Mouse (Mus musculus): ENCODE results near the gene Aadacl3. TPM values are rescaled to one million over a fixed set of nuclear protein-coding genes. Genes with fewer than 3 reads are reported as not detected.

Gene Aadacl3
- polyA plus RNA-seq, 1 experiment from 2014 or later: not detected

- no peak within 1 kb of the TSS for H3K4me3 ChIP-seq (replicated peaks; ENCODE audit: low read depth, low read length)
- H3K27me3 ChIP-seq (ENCODE audit: control insufficient read depth, insufficient read depth, low read length): no peaks in the 10 kb centered on the region
- ATAC-seq (ENCODE audit: low FRiP score, low TSS enrichment): no peak
- H3K9ac ChIP-seq (replicated peaks; ENCODE audit: low read length): no peak within 1 kb of the TSS
- H3K9me3 ChIP-seq (ENCODE audit: control insufficient read depth, low read length): peaks cover 31% of the 10 kb centered on the region
- no peak within 1 kb of the TSS for H3K4me2 ChIP-seq (ENCODE audit: low read length)
- no peaks in the 10 kb centered on the region for H3K4me1 ChIP-seq (ENCODE audit: control insufficient read depth, insufficient read depth, low read length)
- no peaks in the 10 kb centered on the region for H3K36me3 ChIP-seq (ENCODE audit: control insufficient read depth, insufficient read depth, low read length)
- H3K27ac ChIP-seq (replicated peaks; ENCODE audit: low read depth, low read length): no peak within 1 kb of the TSS
- DNase-seq: no peak
Measured at GRCm38 (mm10) chr4:144438672-144439071, 24.9 kb downstream of the Aadacl3 start, which contains the start of gene 1700012P22Rik. 1700012P22Rik (minus strand) TSS chr4:144438772.

GRCm38 (mm10) chr4:144433216-144433615, 30.3 kb downstream of the Aadacl3 start:
- H3K4me3 ChIP-seq (replicated peaks; ENCODE audit: low read depth, low read length): no peak overlapping the region
- H3K9me3 ChIP-seq (ENCODE audit: control insufficient read depth, low read length): peaks cover 18% of the 10 kb centered on the region
- WGBS: 84% methylated on average over 5 of the region's 5 CpGs
- H3K9ac ChIP-seq (replicated peaks; ENCODE audit: low read length): no peak overlapping the region
- H3K4me1 ChIP-seq (ENCODE audit: control insufficient read depth, insufficient read depth, low read length): no peaks in the 10 kb centered on the region
- H3K4me2 ChIP-seq (ENCODE audit: low read length): no peak overlapping the region
- H3K27ac ChIP-seq (replicated peaks; ENCODE audit: low read depth, low read length): no peak overlapping the region
- no peaks in the 10 kb centered on the region for H3K36me3 ChIP-seq (ENCODE audit: control insufficient read depth, insufficient read depth, low read length)
- H3K27me3 ChIP-seq (ENCODE audit: control insufficient read depth, insufficient read depth, low read length): no peaks in the 10 kb centered on the region
- DNase-seq: no peak
- ATAC-seq (ENCODE audit: low FRiP score, low TSS enrichment): no peak

DNA sequence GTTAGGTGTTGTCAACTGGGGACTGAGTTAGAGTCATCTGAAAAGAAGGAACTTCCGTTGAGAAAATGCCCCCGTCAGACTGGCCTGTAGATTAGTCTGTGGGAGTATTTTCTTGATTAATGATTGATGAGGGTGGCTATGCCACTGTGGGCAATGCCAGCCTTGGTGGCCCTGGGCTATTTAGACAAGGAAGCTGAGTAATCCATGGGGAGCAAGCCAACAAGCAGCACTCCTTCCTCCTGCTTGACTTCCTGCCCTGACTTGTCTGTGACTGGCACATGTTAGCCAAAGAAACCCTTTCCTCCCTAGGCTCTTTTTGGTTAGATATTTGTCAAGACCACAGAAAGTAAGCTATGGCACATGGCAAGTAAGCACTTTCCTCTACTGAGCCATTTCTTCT, 32.8 kb downstream of the Aadacl3 start:
- H3K9ac ChIP-seq (replicated peaks; ENCODE audit: low read length): no peak overlapping the region
- DNase-seq (no peak), ATAC-seq (ENCODE audit: low FRiP score, low TSS enrichment) (no peak)
- H3K27ac ChIP-seq (replicated peaks; ENCODE audit: low read depth, low read length): no peak overlapping the region
- H3K4me1 ChIP-seq (ENCODE audit: control insufficient read depth, insufficient read depth, low read length): no peaks in the 10 kb centered on the region
- 83% methylated on average over 2 of the region's 2 CpGs for WGBS
- H3K4me3 ChIP-seq (replicated peaks; ENCODE audit: low read depth, low read length): no peak overlapping the region
- H3K27me3 ChIP-seq (ENCODE audit: control insufficient read depth, insufficient read depth, low read length): no peaks in the 10 kb centered on the region
- no peak overlapping the region for H3K4me2 ChIP-seq (ENCODE audit: low read length)
- H3K36me3 ChIP-seq (ENCODE audit: control insufficient read depth, insufficient read depth, low read length): no peaks in the 10 kb centered on the region
- peaks cover 7% of the 10 kb centered on the region for H3K9me3 ChIP-seq (ENCODE audit: control insufficient read depth, low read length)

GRCm38 (mm10) chr4:144428868-144429267, 34.7 kb downstream of the Aadacl3 start:
- DNase-seq (no peak), ATAC-seq (ENCODE audit: low FRiP score, low TSS enrichment) (no peak)
- Histone ChIP-seq H3K27me3 (ENCODE audit: control insufficient read depth, insufficient read depth, low read length) (no peaks in the 10 kb centered on the region), H3K9ac (replicated peaks; ENCODE audit: low read length) (no peak overlapping the region), H3K4me1 (ENCODE audit: control insufficient read depth, insufficient read depth, low read length) (no peaks in the 10 kb centered on the region), H3K9me3 (ENCODE audit: control insufficient read depth, low read length) (peaks cover 7% of the 10 kb centered on the region), H3K4me3 (replicated peaks; ENCODE audit: low read depth, low read length) (no peak overlapping the region), H3K36me3 (ENCODE audit: control insufficient read depth, insufficient read depth, low read length) (no peaks in the 10 kb centered on the region), H3K4me2 (ENCODE audit: low read length) (no peak overlapping the region), H3K27ac (replicated peaks; ENCODE audit: low read depth, low read length) (no peak overlapping the region)
- 26% methylated on average over 3 of the region's 3 CpGs for WGBS

DNA sequence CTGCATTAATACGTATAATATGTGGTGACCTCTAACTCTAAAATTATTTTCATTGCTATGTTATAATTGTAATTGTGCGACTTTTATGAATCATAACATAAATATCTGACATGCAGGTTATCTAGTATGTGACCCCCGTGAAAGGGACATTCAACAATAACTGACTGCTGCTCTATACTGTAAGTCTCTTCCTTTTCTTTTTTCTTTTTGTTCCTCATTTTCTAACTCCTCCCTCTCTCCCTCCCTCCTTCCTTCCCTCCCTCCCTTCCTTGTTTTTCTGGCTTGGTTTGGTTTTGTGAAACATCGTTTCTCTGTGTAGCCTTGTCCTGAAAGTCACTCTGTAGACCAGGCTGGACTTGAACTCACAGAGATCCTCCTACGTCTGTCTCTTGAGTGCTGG, 39.0 kb downstream of the Aadacl3 start:
- H3K4me2 ChIP-seq (ENCODE audit: low read length): no peak overlapping the region
- H3K27ac ChIP-seq (replicated peaks; ENCODE audit: low read depth, low read length): no peak overlapping the region
- H3K4me1 ChIP-seq (ENCODE audit: control insufficient read depth, insufficient read depth, low read length): no peaks in the 10 kb centered on the region
- H3K9ac ChIP-seq (replicated peaks; ENCODE audit: low read length): no peak overlapping the region
- H3K36me3 ChIP-seq (ENCODE audit: control insufficient read depth, insufficient read depth, low read length): no peaks in the 10 kb centered on the region
- 73% methylated on average over 5 of the region's 5 CpGs for WGBS
- peaks cover 12% of the 10 kb centered on the region for H3K9me3 ChIP-seq (ENCODE audit: control insufficient read depth, low read length)
- H3K4me3 ChIP-seq (replicated peaks; ENCODE audit: low read depth, low read length): no peak overlapping the region
- DNase-seq: no peak
- H3K27me3 ChIP-seq (ENCODE audit: control insufficient read depth, insufficient read depth, low read length): no peaks in the 10 kb centered on the region
- no peak for ATAC-seq (ENCODE audit: low FRiP score, low TSS enrichment)

- H3K36me3 ChIP-seq (ENCODE audit: control insufficient read depth, insufficient read depth, low read length): no peaks in the 10 kb centered on the region
- H3K9me3 ChIP-seq (ENCODE audit: control insufficient read depth, low read length): peaks cover 15% of the 10 kb centered on the region
- H3K27ac ChIP-seq (replicated peaks; ENCODE audit: low read depth, low read length): no peak overlapping the region
- H3K4me2 ChIP-seq (ENCODE audit: low read length): no peak overlapping the region
- DNase-seq (no peak), ATAC-seq (ENCODE audit: low FRiP score, low TSS enrichment) (no peak)
- H3K4me3 ChIP-seq (replicated peaks; ENCODE audit: low read depth, low read length): no peak overlapping the region
- no peaks in the 10 kb centered on the region for H3K27me3 ChIP-seq (ENCODE audit: control insufficient read depth, insufficient read depth, low read length)
- no peak overlapping the region for H3K9ac ChIP-seq (replicated peaks; ENCODE audit: low read length)
- no peaks in the 10 kb centered on the region for H3K4me1 ChIP-seq (ENCODE audit: control insufficient read depth, insufficient read depth, low read length)
Measured at GRCm38 (mm10) chr4:144420644-144421043, 42.9 kb downstream of the Aadacl3 start.

GRCm38 (mm10) chr4:144408290-144408689, 55.3 kb downstream of the Aadacl3 start, which contains the start of gene Pramef12:
Pramef12 (minus strand) TSS chr4:144408464.
- Histone ChIP-seq H3K4me3 (replicated peaks; ENCODE audit: low read depth, low read length) (no peak within 1 kb of the TSS), H3K27me3 (ENCODE audit: control insufficient read depth, insufficient read depth, low read length) (no peaks in the 10 kb centered on the region), H3K9ac (replicated peaks; ENCODE audit: low read length) (no peak within 1 kb of the TSS), H3K36me3 (ENCODE audit: control insufficient read depth, insufficient read depth, low read length) (no peaks in the 10 kb centered on the region), H3K27ac (replicated peaks; ENCODE audit: low read depth, low read length) (no peak within 1 kb of the TSS), H3K4me2 (ENCODE audit: low read length) (no peak within 1 kb of the TSS), H3K4me1 (ENCODE audit: control insufficient read depth, insufficient read depth, low read length) (no peaks in the 10 kb centered on the region), H3K9me3 (ENCODE audit: control insufficient read depth, low read length) (peaks cover 6% of the 10 kb centered on the region)
- ATAC-seq (ENCODE audit: low FRiP score, low TSS enrichment): no peak
- no peak for DNase-seq
- WGBS: 88% methylated on average over 9 of the region's 9 CpGs

DNA sequence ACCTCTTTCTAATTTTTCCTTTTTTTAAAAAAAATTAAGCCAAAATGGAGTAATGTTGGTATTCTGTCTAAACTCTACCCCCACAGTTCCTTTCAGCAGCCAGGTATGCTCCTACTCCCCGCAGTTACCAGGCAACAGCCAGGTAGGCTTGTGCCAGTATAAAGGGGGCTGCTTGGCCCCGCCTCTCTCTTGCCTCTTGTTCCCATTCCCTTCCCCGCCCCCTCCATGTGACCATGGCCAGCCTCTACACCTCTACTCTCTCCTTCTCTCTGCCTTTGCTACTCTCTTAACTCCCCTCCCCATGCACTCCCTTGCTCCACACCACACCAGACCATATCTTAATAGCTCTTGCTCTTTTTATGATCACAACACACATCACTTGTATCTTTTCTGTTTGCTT, 57.3 kb downstream of the Aadacl3 start:
- Histone ChIP-seq H3K36me3 (ENCODE audit: control insufficient read depth, insufficient read depth, low read length) (no peaks in the 10 kb centered on the region), H3K4me3 (replicated peaks; ENCODE audit: low read depth, low read length) (no peak overlapping the region), H3K27ac (replicated peaks; ENCODE audit: low read depth, low read length) (no peak overlapping the region), H3K4me1 (ENCODE audit: control insufficient read depth, insufficient read depth, low read length) (no peaks in the 10 kb centered on the region), H3K27me3 (ENCODE audit: control insufficient read depth, insufficient read depth, low read length) (no peaks in the 10 kb centered on the region), H3K9ac (replicated peaks; ENCODE audit: low read length) (no peak overlapping the region), H3K4me2 (ENCODE audit: low read length) (no peak overlapping the region), H3K9me3 (ENCODE audit: control insufficient read depth, low read length) (peaks cover 12% of the 10 kb centered on the region)
- no peak for DNase-seq
- ATAC-seq (ENCODE audit: low FRiP score, low TSS enrichment): no peak
- WGBS: 62% methylated on average over 3 of the region's 3 CpGs

- no peak for ATAC-seq (ENCODE audit: low FRiP score, low TSS enrichment)
- H3K4me2 ChIP-seq (ENCODE audit: low read length): no peak overlapping the region
- no peak overlapping the region for H3K4me3 ChIP-seq (replicated peaks; ENCODE audit: low read depth, low read length)
- H3K9ac ChIP-seq (replicated peaks; ENCODE audit: low read length): no peak overlapping the region
- no peaks in the 10 kb centered on the region for H3K27me3 ChIP-seq (ENCODE audit: control insufficient read depth, insufficient read depth, low read length)
- no peaks in the 10 kb centered on the region for H3K4me1 ChIP-seq (ENCODE audit: control insufficient read depth, insufficient read depth, low read length)
- H3K27ac ChIP-seq (replicated peaks; ENCODE audit: low read depth, low read length): no peak overlapping the region
- peaks cover 9% of the 10 kb centered on the region for H3K9me3 ChIP-seq (ENCODE audit: control insufficient read depth, low read length)
- peak; percentile 0 for DNase-seq
- 9% methylated on average over 17 of the region's 17 CpGs for WGBS
- no peaks in the 10 kb centered on the region for H3K36me3 ChIP-seq (ENCODE audit: control insufficient read depth, insufficient read depth, low read length)
Measured at GRCm38 (mm10) chr4:144404456-144405086, 59.0 kb downstream of the Aadacl3 start.

Measured in midbrain, embryonic 14.5 days (tissue).